Mouse (Mus musculus): ENCODE measurements at regions not wholly inside any gene's neighbourhood (a gene's known extent, or its start where the extent isn't known, plus 50 kb on each side); places are given as distances from the start of the nearest gene placed in this dataset.

- no peak overlapping the region for H3K27ac ChIP-seq (ENCODE audit: insufficient read depth, low read length)
- TF ChIP-seq CTCF (IDR thresholded peaks at IDR 0.05; ENCODE audit: extremely low read depth, insufficient read depth, low read length) (no peak), POLR2A (IDR thresholded peaks at IDR 0.05; ENCODE audit: extremely low read depth, insufficient read depth, low read length) (no peak)
- H3K4me3 ChIP-seq (ENCODE audit: insufficient read depth, low read length): no peak overlapping the region
- H3K4me1 ChIP-seq (ENCODE audit: control insufficient read depth, insufficient read depth, low read length): peaks cover 2% of the 10 kb centered on the region; the same call in 1 of the 2 replicates
Measured at GRCm38 (mm10) chr1:165061420-165061819, 99.2 kb downstream of the Tbx19 start.

DNA sequence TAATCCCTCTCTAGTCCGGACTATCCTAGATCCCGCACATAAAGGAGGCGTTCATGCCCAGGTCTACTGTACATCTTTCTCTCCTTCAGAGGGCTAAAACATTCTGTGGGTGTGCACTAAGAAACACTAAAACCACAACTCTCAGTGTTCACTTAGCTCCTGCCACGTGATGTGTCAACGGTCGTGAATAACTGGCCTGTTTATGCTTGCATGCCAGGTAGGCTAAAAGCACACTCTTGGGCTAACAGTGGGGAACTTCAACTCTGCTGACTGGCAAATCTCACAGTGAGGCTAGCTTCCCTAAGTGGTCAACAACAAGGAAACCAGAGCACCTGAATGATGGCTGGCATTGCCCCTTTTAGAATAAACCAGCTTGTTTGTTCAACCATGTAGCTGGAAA is 106.3 kb downstream of the Tbx19 start:
- Histone ChIP-seq H3K4me3 (ENCODE audit: insufficient read depth, low read length) (no peak overlapping the region), H3K4me1 (ENCODE audit: control insufficient read depth, insufficient read depth, low read length) (no peaks in the 10 kb centered on the region), H3K27ac (ENCODE audit: insufficient read depth, low read length) (no peak overlapping the region)
- no peak for TF ChIP-seq POLR2A (IDR thresholded peaks at IDR 0.05; ENCODE audit: extremely low read depth, insufficient read depth, low read length)
- no peak for TF ChIP-seq CTCF (IDR thresholded peaks at IDR 0.05; ENCODE audit: extremely low read depth, insufficient read depth, low read length)

GRCm38 (mm10) chr1:165051294-165051693 is 109.3 kb downstream of the Tbx19 start:
- Histone ChIP-seq H3K4me3 (ENCODE audit: insufficient read depth, low read length) (no peak overlapping the region), H3K4me1 (ENCODE audit: control insufficient read depth, insufficient read depth, low read length) (peaks cover 2% of the 10 kb centered on the region; the same call in 1 of the 2 replicates)
- TF ChIP-seq CTCF (IDR thresholded peaks at IDR 0.05; ENCODE audit: extremely low read depth, insufficient read depth, low read length) (no peak), POLR2A (IDR thresholded peaks at IDR 0.05; ENCODE audit: extremely low read depth, insufficient read depth, low read length) (no peak)

GRCm38 (mm10) chr1:165050176-165050575 is 110.4 kb downstream of the Tbx19 start:
- H3K4me3 ChIP-seq (ENCODE audit: insufficient read depth, low read length): no peak overlapping the region
- H3K27ac ChIP-seq (ENCODE audit: insufficient read depth, low read length): no peak overlapping the region; the same call in 1 of the 2 replicates
- peaks cover 3% of the 10 kb centered on the region for H3K4me1 ChIP-seq (ENCODE audit: control insufficient read depth, insufficient read depth, low read length)
- TF ChIP-seq POLR2A (IDR thresholded peaks at IDR 0.05; ENCODE audit: extremely low read depth, insufficient read depth, low read length) (no peak), CTCF (IDR thresholded peaks at IDR 0.05; ENCODE audit: extremely low read depth, insufficient read depth, low read length) (no peak)

More at GRCm38 (mm10) chr1:165051294-165051693, 109.3 kb downstream of the Tbx19 start:
- no peak overlapping the region for H3K27ac ChIP-seq (ENCODE audit: insufficient read depth, low read length)

DNA sequence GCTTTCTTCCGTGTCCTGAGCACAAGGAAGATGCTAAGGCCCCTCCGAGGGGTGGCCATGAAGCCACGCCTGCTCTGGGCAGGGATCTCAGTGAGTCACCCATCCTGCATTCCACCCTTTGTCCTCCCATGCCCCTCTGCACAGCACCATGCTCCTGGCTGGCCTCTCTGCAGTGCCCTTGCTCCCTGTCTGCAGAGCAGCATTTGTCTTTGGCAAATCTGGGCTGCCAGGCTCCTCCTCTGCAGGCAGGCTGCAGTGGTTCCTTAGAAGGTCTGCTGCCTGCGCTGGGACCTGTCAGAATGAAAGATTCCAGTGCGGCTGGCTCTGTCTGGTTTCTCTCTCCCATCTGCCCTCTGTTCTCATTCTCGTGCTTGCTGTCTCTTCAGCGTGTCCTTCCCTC is 111.3 kb upstream of the Xcl1 start:
- H3K27ac ChIP-seq (ENCODE audit: insufficient read depth, low read length): peak overlapping the region; percentile 47
- no peak for TF ChIP-seq POLR2A (IDR thresholded peaks at IDR 0.05; ENCODE audit: extremely low read depth, insufficient read depth, low read length)
- TF ChIP-seq CTCF (IDR thresholded peaks at IDR 0.05; ENCODE audit: extremely low read depth, insufficient read depth, low read length): no peak
- no peak overlapping the region for H3K4me3 ChIP-seq (ENCODE audit: insufficient read depth, low read length)
- peaks cover 10% of the 10 kb centered on the region for H3K4me1 ChIP-seq (ENCODE audit: control insufficient read depth, insufficient read depth, low read length)

GRCm38 (mm10) chr1:165046056-165046455 is 110.7 kb upstream of the Xcl1 start:
- Histone ChIP-seq H3K4me3 (ENCODE audit: insufficient read depth, low read length) (no peak overlapping the region), H3K27ac (ENCODE audit: insufficient read depth, low read length) (no peak overlapping the region), H3K4me1 (ENCODE audit: control insufficient read depth, insufficient read depth, low read length) (peaks cover 10% of the 10 kb centered on the region)
- TF ChIP-seq POLR2A (IDR thresholded peaks at IDR 0.05; ENCODE audit: extremely low read depth, insufficient read depth, low read length): no peak
- TF ChIP-seq CTCF (IDR thresholded peaks at IDR 0.05; ENCODE audit: extremely low read depth, insufficient read depth, low read length): no peak

DNA sequence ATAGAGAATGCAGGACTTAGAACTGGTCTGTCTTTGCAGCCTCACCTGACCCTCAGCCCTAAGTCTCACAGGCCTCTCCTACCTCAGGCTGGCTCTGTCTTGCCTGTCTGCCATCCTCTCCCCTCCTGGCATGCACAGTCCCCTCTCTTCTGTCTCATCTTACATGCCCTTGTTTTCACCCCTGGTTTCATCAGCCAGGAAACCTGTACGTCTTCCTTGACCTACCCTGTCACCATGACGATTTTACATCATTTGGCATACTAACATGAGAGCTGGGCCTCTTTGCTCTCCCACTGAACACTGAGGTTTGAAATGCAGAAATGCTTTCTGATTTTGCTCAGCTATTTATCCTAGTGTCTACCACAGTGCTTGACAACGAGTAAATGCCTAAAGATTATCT is 108.0 kb upstream of the Xcl1 start:
- peaks cover 10% of the 10 kb centered on the region for H3K4me1 ChIP-seq (ENCODE audit: control insufficient read depth, insufficient read depth, low read length)
- no peak for TF ChIP-seq CTCF (IDR thresholded peaks at IDR 0.05; ENCODE audit: extremely low read depth, insufficient read depth, low read length)
- no peak for TF ChIP-seq POLR2A (IDR thresholded peaks at IDR 0.05; ENCODE audit: extremely low read depth, insufficient read depth, low read length)
- no peak overlapping the region for H3K27ac ChIP-seq (ENCODE audit: insufficient read depth, low read length)
- no peak overlapping the region for H3K4me3 ChIP-seq (ENCODE audit: insufficient read depth, low read length)

- H3K4me1 ChIP-seq (ENCODE audit: control insufficient read depth, insufficient read depth, low read length): peaks cover 11% of the 10 kb centered on the region
- TF ChIP-seq CTCF (IDR thresholded peaks at IDR 0.05; ENCODE audit: extremely low read depth, insufficient read depth, low read length) (no peak), POLR2A (IDR thresholded peaks at IDR 0.05; ENCODE audit: extremely low read depth, insufficient read depth, low read length) (peak; percentile 50; the same call in 1 of the 2 replicates)
- peak overlapping the region; percentile 54 for H3K27ac ChIP-seq (ENCODE audit: insufficient read depth, low read length)
- H3K4me3 ChIP-seq (ENCODE audit: insufficient read depth, low read length): no peak overlapping the region
Measured at GRCm38 (mm10) chr1:165042105-165042504, 106.8 kb upstream of the Xcl1 start.

DNA sequence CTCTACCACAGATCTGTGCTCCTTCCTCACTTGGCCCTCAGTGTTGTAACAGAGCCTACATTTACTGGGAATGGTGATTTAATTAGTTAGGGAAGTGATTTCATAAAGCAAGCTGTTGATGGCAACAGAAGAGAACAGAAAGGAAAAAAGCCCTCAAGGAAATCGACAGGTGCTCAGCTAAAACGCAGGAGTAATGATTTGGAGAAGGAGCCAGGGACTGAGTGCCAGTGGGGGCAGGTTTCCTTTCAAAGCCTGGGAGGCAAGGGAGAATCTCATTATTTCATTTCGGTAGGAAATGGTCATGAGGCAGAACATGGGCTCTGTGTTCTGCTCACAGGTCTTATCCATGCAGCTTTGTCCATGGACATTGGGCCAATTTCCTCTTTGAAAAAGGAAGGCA is 101.3 kb upstream of the Xcl1 start:
- H3K27ac ChIP-seq (ENCODE audit: insufficient read depth, low read length): no peak overlapping the region
- H3K4me1 ChIP-seq (ENCODE audit: control insufficient read depth, insufficient read depth, low read length): peaks cover 5% of the 10 kb centered on the region
- H3K4me3 ChIP-seq (ENCODE audit: insufficient read depth, low read length): no peak overlapping the region
- TF ChIP-seq CTCF (IDR thresholded peaks at IDR 0.05; ENCODE audit: extremely low read depth, insufficient read depth, low read length) (no peak), POLR2A (IDR thresholded peaks at IDR 0.05; ENCODE audit: extremely low read depth, insufficient read depth, low read length) (no peak)

- H3K4me3 ChIP-seq (ENCODE audit: insufficient read depth, low read length): no peak overlapping the region
- TF ChIP-seq CTCF (IDR thresholded peaks at IDR 0.05; ENCODE audit: extremely low read depth, insufficient read depth, low read length) (peak; percentile 64), POLR2A (IDR thresholded peaks at IDR 0.05; ENCODE audit: extremely low read depth, insufficient read depth, low read length) (no peak)
- peaks cover 5% of the 10 kb centered on the region for H3K4me1 ChIP-seq (ENCODE audit: control insufficient read depth, insufficient read depth, low read length)
- no peak overlapping the region for H3K27ac ChIP-seq (ENCODE audit: insufficient read depth, low read length)
Measured at GRCm38 (mm10) chr1:165035618-165036017, 100.3 kb upstream of the Xcl1 start.

Measured in cortical plate, adult 2 months (tissue).